Mouse (Mus musculus): Measurements from ENCODE around the gene Cd151.

The Cd151 gene

DNA sequence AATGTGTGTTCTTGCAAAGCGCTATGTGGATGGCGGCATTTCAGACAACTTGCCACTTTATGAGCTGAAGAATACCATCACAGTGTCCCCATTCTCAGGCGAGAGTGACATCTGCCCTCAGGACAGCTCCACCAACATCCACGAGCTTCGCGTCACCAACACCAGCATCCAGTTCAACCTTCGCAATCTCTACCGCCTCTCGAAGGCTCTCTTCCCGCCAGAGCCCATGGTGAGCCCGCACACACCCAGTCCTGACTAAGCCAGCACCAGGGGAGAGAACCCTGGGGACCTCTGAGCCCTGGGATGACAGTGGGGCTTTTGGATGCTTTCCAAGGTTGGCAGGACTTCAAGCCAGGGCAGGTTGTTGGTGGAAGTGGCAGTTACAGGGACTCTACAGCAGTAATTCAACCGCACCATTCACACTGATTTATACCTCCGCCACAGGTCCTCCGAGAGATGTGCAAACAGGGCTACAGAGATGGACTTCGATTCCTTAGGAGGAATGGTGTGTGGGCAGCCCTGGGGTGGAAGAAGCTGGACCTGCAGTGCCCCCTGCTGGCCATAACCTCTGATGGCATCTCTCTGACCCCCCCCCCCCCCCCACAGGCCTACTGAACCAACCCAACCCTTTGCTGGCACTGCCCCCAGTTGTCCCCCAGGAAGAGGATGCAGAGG, 9.1 kb upstream of the Cd151 start:
- DNase-seq (ENCODE audit: low read depth) = peak; percentile 61

GRCm38 (mm10) chr7:141458661-141459060, 8.5 kb upstream of the Cd151 start:
- no peak for DNase-seq (ENCODE audit: low read depth)

- DNase-seq (ENCODE audit: low read depth) = no peak
Measured at GRCm38 (mm10) chr7:141459301-141459711, 7.9 kb upstream of the Cd151 start.

DNA sequence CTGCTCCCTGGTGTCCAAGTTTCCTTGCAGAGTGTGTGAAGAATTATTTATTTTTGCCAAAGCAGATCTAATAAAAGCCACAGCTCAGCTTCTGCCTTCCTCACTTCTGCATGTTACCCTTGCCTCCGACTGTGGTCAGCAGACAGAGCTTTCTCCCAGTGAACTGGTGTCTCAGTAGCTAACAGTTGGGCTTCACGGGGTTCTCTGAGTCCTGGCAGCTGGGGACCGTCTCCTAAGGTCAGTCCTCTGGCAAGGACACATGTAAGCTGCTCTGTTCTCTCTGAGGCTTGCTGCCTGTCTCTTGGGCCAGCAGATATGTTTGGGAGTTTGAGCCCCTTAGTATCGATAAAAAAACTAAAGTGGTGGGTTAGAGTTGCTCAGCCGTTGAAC, 7.2 kb upstream of the Cd151 start:
- no peak for DNase-seq (ENCODE audit: low read depth)

DNA sequence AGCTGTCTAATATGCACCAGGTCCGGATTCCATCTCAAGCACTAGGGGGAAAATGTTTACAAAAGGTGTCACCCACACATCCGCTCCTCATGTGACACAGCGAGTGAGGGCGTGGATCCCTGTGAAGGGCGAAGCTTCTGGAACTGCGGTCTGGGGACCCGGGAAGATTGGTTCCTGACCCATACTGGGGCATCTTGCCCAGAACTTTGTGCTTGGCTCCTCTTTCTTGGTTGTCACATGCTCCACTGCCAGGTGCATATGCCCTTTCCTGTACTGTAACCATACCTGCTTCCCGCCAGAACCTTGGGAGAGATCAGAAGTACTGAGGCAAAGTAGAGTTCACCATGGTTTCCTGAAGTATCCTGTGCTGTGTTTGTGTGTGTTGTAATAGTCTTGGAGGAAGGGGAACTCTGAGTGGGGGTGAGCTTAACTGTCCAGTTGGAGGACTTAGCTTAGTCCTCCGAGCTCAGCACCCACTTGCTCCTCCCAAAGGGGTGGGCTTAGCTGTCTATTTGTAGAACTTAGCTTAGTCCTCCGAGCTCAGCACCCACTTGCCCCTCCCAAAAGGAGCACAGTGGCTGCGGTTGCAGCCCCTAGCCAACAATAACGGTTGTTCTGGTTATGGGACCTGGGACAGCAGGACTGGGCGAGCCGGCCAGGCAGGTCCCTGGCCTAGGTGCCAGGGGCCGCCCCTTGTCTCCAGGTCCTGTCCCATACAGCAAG, 6.6 kb upstream of the Cd151 start, which contains the start of gene Cracr2b:
Gene Cracr2b (plus strand): TSS at position 704 of the 723 bp plus-strand sequence.
- no peak for DNase-seq (ENCODE audit: low read depth)

DNA sequence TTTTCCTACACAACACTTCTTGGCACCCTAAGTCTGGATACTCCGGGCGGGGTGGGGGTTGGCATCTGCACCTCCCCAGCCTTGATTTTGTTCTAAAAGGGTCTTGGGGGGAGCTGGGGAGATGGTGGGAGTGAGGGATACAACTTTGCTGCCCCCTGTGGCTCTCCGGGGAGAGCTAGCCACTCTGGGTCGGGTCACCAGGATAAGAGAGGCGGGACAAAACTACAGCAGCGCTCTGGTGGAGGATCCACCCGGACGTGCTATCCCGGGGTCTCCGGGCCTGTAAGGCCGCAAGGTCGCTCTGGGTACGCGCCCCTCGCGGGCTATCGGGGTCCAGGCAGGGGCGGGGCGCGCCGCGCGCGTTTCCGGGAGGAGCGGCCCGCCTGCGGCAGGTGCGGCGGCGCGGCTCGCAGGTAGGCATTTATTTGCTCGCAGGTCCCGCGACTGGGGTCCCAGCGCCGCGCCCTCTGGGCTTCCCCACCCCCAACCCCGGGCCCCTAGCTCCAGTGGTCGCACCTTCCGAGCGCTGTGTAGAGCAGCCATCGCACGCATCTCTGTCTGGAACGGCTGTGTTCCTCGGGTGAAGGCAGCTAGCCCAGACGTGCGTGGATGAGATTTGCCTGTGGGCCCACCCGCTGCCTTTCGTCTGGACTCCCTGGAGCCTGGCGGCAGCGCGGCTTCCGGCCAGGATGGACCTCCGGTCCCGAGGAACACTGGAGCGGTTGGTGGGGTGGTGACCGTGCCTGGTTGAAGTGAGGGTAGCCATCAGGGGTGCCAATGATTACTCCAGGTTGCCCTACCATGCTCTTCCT, 5.5 kb upstream of the Cd151 start:
- no peak for DNase-seq (ENCODE audit: low read depth)

DNA sequence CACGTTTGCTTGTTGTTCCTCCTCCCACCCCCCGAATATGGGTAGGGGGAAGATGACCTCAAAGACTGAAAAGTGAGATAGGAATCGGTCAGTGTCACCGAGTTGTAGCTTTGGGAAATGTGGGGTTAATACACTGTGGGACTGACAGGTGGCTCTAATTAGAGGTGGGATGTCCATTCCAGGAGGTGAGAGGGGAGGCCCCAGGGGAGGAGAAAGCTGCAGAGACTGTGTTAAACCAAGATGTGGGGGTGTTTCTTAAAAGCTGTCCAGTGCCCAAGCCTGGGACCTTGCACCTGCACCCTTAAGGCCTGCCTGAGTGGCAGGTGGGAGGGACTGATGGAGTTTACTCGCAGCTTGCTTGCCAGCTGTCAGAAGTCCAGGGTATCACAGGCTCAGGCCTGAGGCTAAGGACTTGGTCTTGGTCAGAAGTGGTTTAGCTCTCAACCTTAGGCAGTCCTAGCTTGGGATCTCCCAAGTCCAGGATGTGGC, 4.8 kb upstream of the Cd151 start:
- no peak for DNase-seq (ENCODE audit: low read depth)

GRCm38 (mm10) chr7:141463824-141464602, 3.2 kb upstream of the Cd151 start:
- peak; percentile 47 for DNase-seq (ENCODE audit: low read depth)

DNA sequence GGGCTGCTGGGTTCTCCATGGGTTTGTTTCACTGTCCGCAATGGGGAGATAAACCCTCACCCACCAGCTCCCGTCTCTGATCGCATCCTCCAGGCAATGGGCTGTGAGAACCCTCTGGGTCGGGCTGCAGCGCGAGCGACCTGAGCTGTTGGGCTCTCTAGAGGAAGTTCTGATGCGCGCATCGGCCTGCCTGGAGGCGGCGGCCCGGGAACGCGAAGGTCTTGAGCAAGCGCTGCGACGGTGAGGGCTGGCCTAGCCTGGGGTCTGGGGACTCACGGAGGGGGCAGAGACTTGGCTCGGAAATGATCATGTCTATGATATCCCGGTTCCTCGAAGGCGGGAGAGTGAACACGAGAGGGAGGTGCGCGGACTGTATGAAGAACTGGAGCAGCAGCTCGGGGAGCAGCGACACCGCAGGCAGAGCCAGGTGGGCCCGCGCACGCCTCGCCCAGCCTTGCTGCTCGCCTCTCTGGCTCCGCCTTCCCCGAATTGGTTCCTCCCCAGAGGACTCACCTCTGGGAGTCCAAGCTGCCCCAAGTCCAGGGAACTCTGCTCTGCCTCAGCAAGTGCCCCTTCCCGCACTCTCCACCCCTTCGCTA, 2.5 kb upstream of the Cd151 start:
- no peak for DNase-seq (ENCODE audit: low read depth)

GRCm38 (mm10) chr7:141465388-141466044, 1.7 kb upstream of the Cd151 start:
- peak; percentile 78 for DNase-seq (ENCODE audit: low read depth)

DNA sequence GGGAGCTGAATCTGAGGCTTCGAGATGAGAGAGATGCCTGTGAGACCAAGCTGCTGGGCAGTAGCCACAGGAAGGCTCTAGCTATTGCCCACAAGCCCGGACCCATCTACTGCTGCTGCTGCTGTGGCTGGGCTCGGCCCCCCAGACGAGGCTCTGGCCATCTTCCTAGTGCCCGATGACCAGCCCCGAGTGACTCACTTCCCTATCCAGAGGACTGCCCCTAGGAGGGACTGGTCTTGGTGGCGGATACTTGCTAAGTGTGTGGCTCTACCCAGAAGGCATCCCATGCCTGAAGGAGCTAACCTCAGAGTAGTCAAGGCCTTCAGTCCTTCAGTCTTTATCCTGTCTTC, 1.2 kb upstream of the Cd151 start:
- DNase-seq (ENCODE audit: low read depth) = peak; percentile 88

GRCm38 (mm10) chr7:141466607-141467148, 514 bp upstream of the Cd151 start:
- DNase-seq (ENCODE audit: low read depth) = no peak

DNA sequence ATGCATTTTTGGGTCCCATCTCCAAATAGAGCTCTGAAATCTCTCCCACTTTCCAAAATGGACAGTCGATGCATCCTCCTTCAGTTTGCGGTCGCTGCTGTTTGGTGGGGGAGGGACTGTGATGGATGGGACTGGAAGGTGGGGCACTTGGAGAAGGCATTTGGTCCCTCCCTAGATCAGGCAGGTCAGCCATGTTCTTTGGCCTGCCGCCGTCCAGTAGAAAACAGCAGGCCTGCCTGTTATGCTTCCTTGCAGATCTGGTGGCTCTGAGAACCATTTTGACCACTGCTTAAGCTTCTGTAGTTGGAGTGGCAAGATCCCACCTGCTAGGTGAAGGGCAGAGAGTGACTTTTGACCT, 951 bp downstream of the Cd151 start:
- peak; percentile 59 for DNase-seq (ENCODE audit: low read depth)

GRCm38 (mm10) chr7:141468522-141469211, 1.5 kb downstream of the Cd151 start:
- peak; percentile 95 for DNase-seq (ENCODE audit: low read depth)

DNA sequence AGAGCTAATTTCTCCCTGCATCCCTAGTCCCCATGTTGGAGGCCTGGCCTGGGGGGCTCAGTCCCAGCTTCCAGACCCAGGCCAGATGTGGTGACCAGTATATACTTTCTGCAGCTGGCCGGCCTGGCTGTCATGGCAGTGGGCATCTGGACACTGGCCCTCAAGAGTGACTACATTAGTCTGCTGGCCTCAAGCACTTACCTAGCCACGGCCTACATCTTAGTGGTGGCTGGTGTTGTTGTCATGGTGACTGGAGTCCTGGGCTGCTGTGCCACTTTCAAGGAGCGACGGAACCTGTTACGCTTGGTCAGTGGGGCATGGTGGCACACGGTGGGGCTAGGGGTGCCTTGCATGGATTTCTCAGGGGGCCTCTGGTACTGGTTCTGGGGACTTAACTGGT, 2.2 kb downstream of the Cd151 start:
- no peak for DNase-seq (ENCODE audit: low read depth)

- DNase-seq (ENCODE audit: low read depth) = no peak
Measured at GRCm38 (mm10) chr7:141469901-141470636, 2.9 kb downstream of the Cd151 start.

DNA sequence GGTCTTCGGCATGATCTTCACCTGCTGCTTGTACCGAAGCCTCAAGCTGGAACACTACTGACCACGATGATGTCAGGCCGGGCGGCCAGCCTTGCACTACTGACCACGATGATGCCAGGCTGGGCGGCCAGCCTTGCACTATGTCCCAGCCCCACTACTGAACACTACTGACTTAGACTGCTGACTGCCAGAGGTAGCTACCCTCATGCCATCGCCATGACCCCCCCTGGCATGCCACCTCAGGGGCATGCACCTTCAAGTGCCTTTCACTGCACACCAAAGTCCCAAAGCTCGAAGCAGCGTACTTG, 3.4 kb downstream of the Cd151 start:
- DNase-seq (ENCODE audit: low read depth) = no peak

GRCm38 (mm10) chr7:141471236-141471635, 4.0 kb downstream of the Cd151 start:
- DNase-seq (ENCODE audit: low read depth) = no peak

DNA sequence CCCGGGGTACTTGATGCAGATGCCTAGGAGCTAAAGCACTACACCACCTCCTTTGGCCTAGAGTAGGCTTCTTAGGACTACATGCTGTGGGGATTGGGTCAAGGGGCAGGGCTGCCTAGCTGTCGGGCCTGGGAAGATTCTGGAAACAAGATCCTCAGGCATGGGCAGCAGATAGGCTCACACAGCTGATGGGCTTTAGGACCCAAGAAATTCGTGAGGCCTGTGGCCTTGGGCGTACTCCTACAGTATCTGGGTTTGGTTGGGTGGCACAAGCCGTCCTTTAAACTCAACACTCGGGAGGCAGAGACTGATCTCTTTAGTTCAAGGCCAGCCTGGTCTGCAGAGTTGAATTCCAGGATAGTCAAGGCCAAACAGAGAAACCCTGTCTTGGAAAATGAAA, 5.0 kb downstream of the Cd151 start:
- no peak for DNase-seq (ENCODE audit: low read depth)

GRCm38 (mm10) chr7:141472763-141473162, 5.6 kb downstream of the Cd151 start:
- no peak for DNase-seq (ENCODE audit: low read depth)
